Mouse (Mus musculus) thymus, adult 2 months (tissue): ENCODE measurements around the gene Eapp. TPM values are rescaled to one million over a fixed set of nuclear protein-coding genes. Genes with fewer than 3 reads are reported as not detected.
"Not testable (repeated sequence)": the region's sequence is repeated elsewhere in the genome, so short reads cannot be mapped to it uniquely, and the experiment has no call there.

Source experiments
- DNase-seq: peaks from one replicate; pipeline ENCODE4 v3.0.0; 2021
- H3K27ac ChIP-seq: fragments of 200-500 bp; 2 replicates; pipeline ENCODE4 v1.5.1; 2012; ENCODE audit warnings: low read length, control low read depth; ENCODE audit not compliant: control insufficient read depth, insufficient read depth
- H3K27me3 ChIP-seq: fragments of 200-500 bp; 2 replicates; pipeline ENCODE4 v1.6.1; 2012; ENCODE audit warnings: mild to moderate bottlenecking, low read length, moderate library complexity, mixed read lengths; ENCODE audit not compliant: control insufficient read depth, insufficient read depth
- H3K36me3 ChIP-seq: fragments of 200-500 bp; 2 replicates; pipeline ENCODE4 v1.6.1; 2012; ENCODE audit warnings: mild to moderate bottlenecking, low read length, moderate library complexity; ENCODE audit not compliant: control insufficient read depth, insufficient read depth
- H3K4me1 ChIP-seq: fragments of 200-500 bp; replicated peaks from 2 replicates; pipeline ENCODE4 v1.6.1; 2012; ENCODE audit warnings: low read length; ENCODE audit not compliant: control insufficient read depth, insufficient read depth
- H3K4me3 ChIP-seq: fragments of 200-500 bp; 2 replicates; pipeline ENCODE4 v1.5.1; 2012; ENCODE audit warnings: mild to moderate bottlenecking, low read length, control low read depth, moderate library complexity; ENCODE audit not compliant: control insufficient read depth, insufficient read depth
- CTCF ChIP-seq: fragments of 200-500 bp; IDR thresholded peaks from 2 replicates; pipeline ENCODE4 v1.5.1; 2012; ENCODE audit warnings: mild to moderate bottlenecking, control low read depth, low read length, moderate library complexity, borderline replicate concordance; ENCODE audit not compliant: control insufficient read depth, poor library complexity, insufficient read depth; ENCODE audit errors: extremely low read depth
- POLR2A ChIP-seq: fragments of 200-500 bp; IDR thresholded peaks from 2 replicates; pipeline ENCODE4 v1.6.1; 2012; ENCODE audit warnings: mild to moderate bottlenecking, low read length, control low read depth, moderate library complexity; ENCODE audit not compliant: control insufficient read depth, poor library complexity, insufficient read depth; ENCODE audit errors: extremely low read depth
- WGBS: fragments of 180-500 bp; shearing (Covaris S2); methylation state at CpG from one replicate; pipeline ENCODE4 v1.1.7; 2018; 5-methylcytosine and 5-hydroxymethylcytosine counted together
- polyA plus RNA-seq: library from polyadenylated mRNA; depleted of rRNA; stranded (reverse); fragments of >200 nt; gene quantifications from 2 replicates; pipeline ENCODE4 v1.2.3, GENCODE M21; 2012

Gene Eapp
- polyA plus RNA-seq, 1 experiment = 8.8 TPM

GRCm38 (mm10) chr12:54694847-54695510 lies 718 bp downstream of the Eapp start:
- Histone ChIP-seq H3K36me3 (peaks cover 9% of the 10 kb centered on the region), H3K27me3 (no peaks in the 10 kb centered on the region), H3K4me3 (peak overlapping the region; percentile 85), H3K27ac (peak overlapping the region; percentile 70), H3K4me1 (peaks cover 3% of the 10 kb centered on the region)
- no peak for TF ChIP-seq CTCF
- no peak for TF ChIP-seq POLR2A
- WGBS = 35% methylated on average over 12 of the region's 12 CpGs
- DNase-seq = no peak

- no peak for DNase-seq
- Histone ChIP-seq H3K27ac (no peak overlapping the region), H3K4me3 (no peak overlapping the region), H3K4me1 (no peaks in the 10 kb centered on the region), H3K36me3 (peaks cover 58% of the 10 kb centered on the region), H3K27me3 (no peaks in the 10 kb centered on the region)
- WGBS = 98% methylated on average over 5 of the region's 5 CpGs
- TF ChIP-seq CTCF (no peak), POLR2A (no peak)
Measured at GRCm38 (mm10) chr12:54689082-54689481, 6.6 kb downstream of the Eapp start.

GRCm38 (mm10) chr12:54683182-54683581 lies 12.5 kb downstream of the Eapp start:
- TF ChIP-seq CTCF = no peak
- TF ChIP-seq POLR2A = no peak
- 61% methylated on average over 1 of the region's 1 CpGs for WGBS
- Histone ChIP-seq H3K4me1 (no peaks in the 10 kb centered on the region), H3K36me3 (peaks cover 44% of the 10 kb centered on the region), H3K27me3 (no peaks in the 10 kb centered on the region), H3K27ac (no peak overlapping the region), H3K4me3 (no peak overlapping the region)
- no peak for DNase-seq

GRCm38 (mm10) chr12:54676709-54677108 lies 19.0 kb downstream of the Eapp start:
- H3K27ac ChIP-seq = no peak overlapping the region
- TF ChIP-seq POLR2A (no peak), CTCF (no peak)
- H3K27me3 ChIP-seq = no peaks in the 10 kb centered on the region
- peaks cover 56% of the 10 kb centered on the region for H3K36me3 ChIP-seq
- no peak for DNase-seq
- H3K4me1 ChIP-seq = no peaks in the 10 kb centered on the region
- no peak overlapping the region for H3K4me3 ChIP-seq
- 97% methylated on average over 9 of the region's 9 CpGs for WGBS

- DNase-seq = no peak
- Histone ChIP-seq H3K27ac (no peak overlapping the region), H3K36me3 (peaks cover 56% of the 10 kb centered on the region), H3K27me3 (no peaks in the 10 kb centered on the region), H3K4me1 (no peaks in the 10 kb centered on the region), H3K4me3 (no peak overlapping the region)
- TF ChIP-seq POLR2A (no peak), CTCF (no peak)
- 97% methylated on average over 4 of the region's 4 CpGs for WGBS
Measured at GRCm38 (mm10) chr12:54675396-54675795, 20.3 kb downstream of the Eapp start.

GRCm38 (mm10) chr12:54671262-54671661 lies 24.4 kb downstream of the Eapp start:
- no peak overlapping the region for H3K27ac ChIP-seq
- H3K27me3 ChIP-seq = no peaks in the 10 kb centered on the region
- peaks cover 28% of the 10 kb centered on the region for H3K36me3 ChIP-seq
- no peak for TF ChIP-seq CTCF
- TF ChIP-seq POLR2A = no peak
- DNase-seq = no peak
- no peaks in the 10 kb centered on the region for H3K4me1 ChIP-seq
- H3K4me3 ChIP-seq = no peak overlapping the region
- 99% methylated on average over 4 of the region's 4 CpGs for WGBS

- WGBS = 100% methylated on average over 1 of the region's 1 CpGs
- Histone ChIP-seq H3K27ac (no peak overlapping the region), H3K4me1 (no peaks in the 10 kb centered on the region), H3K4me3 (no peak overlapping the region), H3K27me3 (no peaks in the 10 kb centered on the region), H3K36me3 (peaks cover 10% of the 10 kb centered on the region)
- no peak for DNase-seq
- TF ChIP-seq CTCF (no peak), POLR2A (no peak)
Measured at GRCm38 (mm10) chr12:54668141-54668540, 27.6 kb downstream of the Eapp start.

- TF ChIP-seq POLR2A (no peak), CTCF (no peak)
- Histone ChIP-seq H3K27ac (no peak overlapping the region), H3K4me3 (no peak overlapping the region), H3K27me3 (no peaks in the 10 kb centered on the region), H3K4me1 (no peaks in the 10 kb centered on the region), H3K36me3 (no peaks in the 10 kb centered on the region)
- 91% methylated on average over 6 of the region's 6 CpGs for WGBS
- no peak for DNase-seq
Measured at GRCm38 (mm10) chr12:54665526-54665925, 30.2 kb downstream of the Eapp start.

- DNase-seq, H3K36me3 ChIP-seq, H3K4me3 ChIP-seq, H3K27ac ChIP-seq, H3K27me3 ChIP-seq, H3K4me1 ChIP-seq: not testable (repeated sequence)
- WGBS = 95% methylated on average over 5 of the region's 5 CpGs
Measured at GRCm38 (mm10) chr12:54661470-54661869, 34.2 kb downstream of the Eapp start.
